Mouse (Mus musculus): ENCODE data around the gene Galnt16.

DNA sequence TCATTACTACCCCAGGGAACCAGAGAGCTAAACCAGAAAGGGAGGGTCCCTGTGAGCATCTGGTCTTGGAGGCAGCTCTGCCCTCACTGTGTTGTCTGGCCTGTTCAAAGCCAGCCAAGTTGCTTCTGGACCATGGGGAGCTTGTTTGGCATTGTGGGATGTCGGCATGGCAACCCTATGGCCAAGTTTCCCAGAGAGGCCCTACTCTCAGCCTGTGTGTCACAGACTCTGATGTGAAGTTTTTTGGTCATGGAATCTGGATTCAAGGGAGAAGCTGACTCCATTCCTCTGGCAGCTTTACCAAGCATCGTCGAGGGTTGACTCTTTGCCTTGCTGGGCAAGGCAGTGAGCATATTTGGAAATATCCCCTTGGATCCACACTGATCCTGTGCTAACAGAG, 3.9 kb downstream of the Galnt16 start:
- TF ChIP-seq CTCF (IDR thresholded peaks at IDR 0.05) (no peak), POLR2A (IDR thresholded peaks at IDR 0.05; ENCODE audit: insufficient read depth, low read depth, low read length) (no peak)

Data from heart, adult 2 months (tissue).